Mouse (Mus musculus) urinary bladder, postnatal 4 days (tissue): ENCODE measurements at regions not wholly inside any gene's neighbourhood (a gene's known extent, or its start where the extent isn't known, plus 50 kb on each side); places are given as distances from the start of the nearest gene placed in this dataset.

Experiments
- DNase-seq, 2 experiments: peaks; one replicate each; pipeline ENCODE4 v3.0.0; 2021 to 2022; ENCODE audit warnings: low spot score in 2 of 2

GRCm38 (mm10) chr3:52644178-52645128 is 372.6 kb downstream of the Cog6 start:
- DNase-seq = no peak

DNA sequence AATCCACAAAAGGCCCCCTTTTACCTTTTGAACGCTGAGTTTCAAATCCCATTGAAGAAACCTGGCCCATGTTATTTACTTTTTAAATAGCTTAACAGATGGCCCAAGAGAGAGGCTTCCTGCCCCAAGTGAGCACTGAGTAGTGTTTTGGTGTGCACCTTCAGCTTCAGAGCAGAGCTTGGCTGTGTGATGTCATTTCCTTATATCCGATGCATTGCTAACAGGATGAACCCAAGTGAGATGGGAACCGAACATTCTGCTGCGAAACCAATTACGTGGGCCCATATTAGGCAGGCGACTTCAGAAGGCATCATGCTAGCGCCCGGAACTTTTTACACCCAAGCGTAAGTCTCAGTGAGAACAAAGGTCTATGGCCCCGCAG is 373.2 kb downstream of the Cog6 start:
- no peak for DNase-seq

DNA sequence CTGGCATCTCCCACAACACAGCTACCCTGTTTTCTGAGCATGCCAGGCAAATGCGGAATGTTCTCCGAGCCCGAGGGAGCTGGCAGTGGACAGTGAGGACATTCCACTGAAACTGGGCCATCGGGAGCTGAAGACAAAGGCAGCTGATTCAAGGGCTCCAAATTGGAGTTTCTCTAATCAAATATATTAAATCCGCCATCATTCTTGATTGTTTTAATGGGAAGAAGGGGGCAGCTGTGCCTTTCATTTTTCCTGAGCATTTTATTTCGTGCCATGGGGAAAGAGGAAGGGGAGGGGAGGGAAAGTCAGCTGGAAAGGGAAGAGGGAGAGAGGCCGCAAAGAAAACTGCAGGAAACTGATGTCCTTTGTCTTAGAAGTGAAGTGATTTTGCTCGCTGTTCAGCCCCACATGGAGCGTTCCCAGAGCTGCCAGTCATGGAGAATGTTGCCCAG is 373.9 kb downstream of the Cog6 start:
- DNase-seq = no peak

DNA sequence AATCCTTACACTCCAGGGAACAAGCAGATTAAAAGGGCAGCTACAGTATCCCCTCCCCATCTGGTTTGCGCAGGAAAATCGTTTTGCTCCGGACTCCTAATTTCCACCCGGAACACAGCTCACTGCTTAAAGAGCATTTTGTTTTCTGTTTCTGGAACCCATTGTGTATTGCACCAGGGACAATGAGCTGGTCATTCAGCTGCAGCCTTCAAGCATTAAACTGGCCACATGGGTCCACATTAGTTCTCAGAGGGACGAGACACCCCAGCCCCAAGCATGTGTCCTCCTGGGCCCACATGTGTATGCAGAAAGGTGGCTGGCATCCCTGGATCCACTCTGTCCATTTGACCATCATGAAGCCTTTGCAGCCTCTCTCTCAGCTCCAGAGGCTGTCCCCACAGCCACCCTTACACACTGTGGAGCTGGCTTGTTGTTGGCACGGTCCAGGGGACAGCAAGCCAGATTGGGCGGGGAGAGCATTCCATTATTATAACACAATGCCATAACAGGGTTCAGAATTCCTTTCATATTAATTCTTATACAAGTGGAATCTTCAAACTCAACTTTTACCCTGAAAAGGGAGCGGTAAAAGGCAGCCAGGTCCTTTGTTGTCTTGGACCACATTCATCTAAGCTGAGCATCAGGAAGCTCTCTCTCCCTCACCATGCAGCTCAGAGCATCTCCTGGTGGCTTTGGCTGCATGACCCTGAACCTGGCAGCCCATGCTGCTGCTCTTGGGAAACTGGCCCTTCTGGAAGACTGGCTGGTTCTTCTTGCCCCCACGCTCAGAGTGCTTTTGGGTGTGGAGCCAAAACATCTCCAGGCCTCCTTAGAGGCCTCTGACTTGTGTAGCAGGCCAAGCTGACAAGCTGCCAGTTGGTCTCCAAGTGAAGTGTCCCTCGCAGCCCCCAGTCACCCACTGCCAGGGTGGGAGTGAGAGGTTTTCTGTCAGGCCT is 373.4 kb downstream of the Foxo1 start:
- peak; percentile 39 to 64 for DNase-seq

DNA sequence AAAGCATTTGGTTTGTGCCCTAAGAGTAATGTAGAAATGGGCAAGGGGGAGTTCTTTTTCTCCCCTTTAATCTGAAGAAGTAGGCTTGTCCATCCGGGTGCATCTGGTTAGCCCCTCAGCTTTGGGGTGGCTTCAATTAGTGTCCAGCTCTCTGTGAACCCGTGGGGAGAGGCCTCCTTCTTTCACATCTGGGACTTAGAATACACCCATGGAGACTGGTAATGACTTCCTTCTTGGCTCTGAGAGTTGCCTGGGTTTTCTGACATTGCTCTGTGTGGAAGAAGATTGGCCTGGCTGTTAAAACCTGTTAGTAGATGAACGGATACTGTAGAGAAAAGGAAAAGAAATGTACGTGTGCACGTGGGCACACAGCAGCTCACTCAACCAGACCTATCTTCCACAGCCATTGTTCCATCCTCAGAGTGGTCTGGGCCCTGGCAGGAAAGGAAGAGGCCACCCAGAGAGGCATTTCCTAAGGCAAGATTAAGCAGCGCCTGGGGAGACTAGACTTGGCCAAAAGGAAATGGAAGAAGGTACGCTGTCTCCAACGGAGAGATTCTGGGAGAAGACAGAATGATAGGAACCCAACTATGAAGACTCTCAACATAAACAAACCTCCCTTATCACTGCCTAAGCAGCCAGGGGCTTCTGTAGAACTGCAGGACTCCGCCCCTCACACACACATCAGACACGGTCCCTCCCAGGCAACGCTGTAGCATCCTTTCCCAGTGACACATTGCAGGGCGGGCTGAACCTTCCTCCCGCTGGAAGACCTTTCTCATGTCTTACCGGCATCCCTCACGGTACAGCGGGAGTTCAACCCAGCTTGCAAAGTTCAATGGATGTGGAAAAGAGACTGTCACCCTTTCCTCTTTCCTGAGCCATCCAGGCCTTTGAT is 372.4 kb downstream of the Foxo1 start:
- DNase-seq = peak in 1 of 2 experiments; percentile 59

- no peak for DNase-seq
Measured at GRCm38 (mm10) chr3:52638816-52639215, 370.7 kb downstream of the Foxo1 start.

GRCm38 (mm10) chr3:52634353-52634752 is 366.2 kb downstream of the Foxo1 start:
- no peak for DNase-seq

- no peak for DNase-seq
Measured at GRCm38 (mm10) chr3:52633491-52634100, 365.5 kb downstream of the Foxo1 start.

DNA sequence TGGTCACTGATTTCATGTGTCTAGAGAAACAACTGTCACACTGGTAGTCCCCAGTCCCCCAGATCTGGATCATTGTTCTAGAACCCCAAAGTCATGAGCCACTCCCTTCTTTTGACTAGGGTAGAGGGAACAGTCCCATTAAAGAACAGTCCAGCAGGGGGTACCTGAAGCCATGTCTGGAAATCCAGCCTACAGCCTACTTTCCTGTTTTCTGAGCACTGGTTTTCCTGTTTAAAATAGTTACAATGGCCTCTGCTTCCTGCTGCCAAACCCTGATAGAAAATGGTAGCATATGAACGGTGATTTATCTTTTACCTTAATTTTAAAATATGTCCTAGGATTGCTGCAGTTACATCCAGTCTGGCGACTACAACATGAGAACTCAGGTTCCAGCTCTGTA is 364.5 kb downstream of the Foxo1 start:
- DNase-seq = no peak

DNA sequence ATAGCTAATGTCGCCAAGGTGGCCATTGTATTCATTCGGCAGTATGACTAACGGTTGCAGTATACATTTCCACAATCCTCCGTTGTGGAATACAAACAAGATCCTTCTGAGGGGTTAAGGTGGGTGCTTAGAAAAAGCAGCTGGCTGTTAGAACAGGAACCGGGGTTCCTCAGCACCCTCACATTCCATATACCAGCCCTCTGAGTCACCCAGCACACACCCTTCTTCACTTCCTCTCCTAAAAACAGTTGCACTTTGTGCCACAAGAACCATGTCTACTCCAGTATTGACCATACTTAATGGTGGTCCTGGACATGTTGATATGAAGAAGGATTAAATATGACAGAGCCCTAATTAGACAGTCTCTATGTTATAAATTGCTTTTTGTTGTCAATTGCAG is 362.1 kb downstream of the Foxo1 start:
- DNase-seq = no peak

DNA sequence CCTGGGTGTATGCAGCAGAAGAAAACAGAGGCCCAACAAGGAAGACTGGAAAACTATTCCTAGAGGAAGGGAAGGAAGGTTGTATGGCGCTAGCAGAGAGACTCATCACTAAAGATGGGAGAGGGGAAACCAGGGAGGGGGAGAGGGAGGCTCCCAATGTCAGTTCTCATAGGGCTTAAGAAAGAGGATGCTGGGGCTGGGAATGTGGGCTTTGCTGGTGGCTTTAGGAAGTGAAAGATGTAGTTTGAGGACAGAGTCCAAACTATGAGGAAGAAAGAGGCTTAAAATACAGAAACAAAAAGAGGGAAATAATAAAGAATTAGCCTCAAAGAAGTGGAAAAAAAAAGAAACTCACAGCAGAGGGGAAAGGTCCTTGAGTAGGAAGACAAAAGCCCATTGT is 357.0 kb downstream of the Foxo1 start:
- DNase-seq = no peak

DNA sequence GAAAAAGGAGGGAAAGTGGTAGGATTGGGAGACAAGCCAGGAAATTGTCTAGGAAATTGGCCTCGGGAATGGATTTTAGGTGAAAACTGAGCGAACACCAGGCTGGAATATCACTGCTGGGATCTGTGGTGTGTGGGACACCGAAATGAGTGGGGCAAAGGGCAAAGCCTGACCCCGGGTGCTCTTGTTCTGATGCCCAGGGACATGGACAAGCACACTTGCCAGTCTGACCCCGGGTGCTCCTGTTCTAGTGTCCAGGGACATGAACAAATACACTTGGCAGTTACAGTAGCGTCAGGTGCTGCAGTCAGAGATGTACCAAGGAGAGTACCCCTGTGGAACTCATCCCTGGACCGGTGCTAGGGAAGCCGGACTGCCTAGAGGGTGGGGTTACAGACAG is 354.4 kb downstream of the Foxo1 start:
- no peak for DNase-seq

DNA sequence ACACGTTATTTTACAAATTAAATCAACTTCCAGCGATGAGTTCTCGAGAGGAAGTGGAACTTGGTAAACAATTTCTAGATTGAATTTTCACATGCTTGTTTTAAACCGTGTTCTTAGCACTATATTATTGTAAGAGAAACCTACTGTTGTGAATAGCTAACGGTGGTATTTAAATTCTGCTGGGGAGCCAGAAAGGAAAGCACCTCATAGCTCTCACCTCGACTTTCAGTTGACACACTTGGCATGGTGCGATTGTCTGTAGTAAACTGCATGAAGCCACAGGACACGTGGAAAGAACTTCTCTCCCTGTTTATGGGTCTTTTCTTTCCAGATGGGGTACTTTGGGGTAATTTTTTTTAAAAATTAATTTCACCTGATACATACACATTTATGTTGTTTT is 353.8 kb downstream of the Foxo1 start:
- DNase-seq = no peak

GRCm38 (mm10) chr3:52618925-52619224 is 350.7 kb downstream of the Foxo1 start:
- DNase-seq = no peak

- DNase-seq = no peak
Measured at GRCm38 (mm10) chr3:52618212-52618924, 350.2 kb downstream of the Foxo1 start.

GRCm38 (mm10) chr3:52617413-52618149 is 349.4 kb downstream of the Foxo1 start:
- DNase-seq = no peak

- no peak for DNase-seq
Measured at GRCm38 (mm10) chr3:52611881-52612280, 343.7 kb downstream of the Foxo1 start.

- DNase-seq = no peak
Measured at GRCm38 (mm10) chr3:52610466-52610865, 342.3 kb downstream of the Foxo1 start.

GRCm38 (mm10) chr3:52608086-52608426 is 339.9 kb downstream of the Foxo1 start:
- DNase-seq = no peak
